Mouse (Mus musculus) frontal cortex, adult 2 months (tissue): ENCODE data around the gene Pdlim7. TPM values are rescaled to one million over a fixed set of nuclear protein-coding genes. Genes with fewer than 3 reads are reported as not detected.

Experiments
- polyA plus RNA-seq: library from polyadenylated mRNA; depleted of rRNA; stranded (reverse); fragments of >200 nt; gene quantifications from 2 replicates; pipeline ENCODE4 v1.2.3, GENCODE M21; 2012; rRNA removed

The Pdlim7 gene
- polyA plus RNA-seq, 1 experiment: 174 TPM

Other genes starting within 250 kb of the Pdlim7 start
- gene Prelid1, start 193.2 kb downstream of the Pdlim7 start, polyA plus RNA-seq: 145 and 163 TPM in 2 replicates
- gene Rab24, start 191.7 kb downstream of the Pdlim7 start, polyA plus RNA-seq: 142 and 148 TPM in 2 replicates
- gene Mxd3, start 183.9 kb downstream of the Pdlim7 start, polyA plus RNA-seq: 1.3 and 1.5 TPM in 2 replicates
- 52.9 and 57.3 TPM in 2 replicates for gene Lman2, start 150.9 kb downstream of the Pdlim7 start, polyA plus RNA-seq
- gene Rgs14, start 143.9 kb downstream of the Pdlim7 start, polyA plus RNA-seq: 32.8 and 44.1 TPM in 2 replicates
- 0.54 and 0.55 TPM in 2 replicates for gene Slc34a1, start 115.5 kb downstream of the Pdlim7 start, polyA plus RNA-seq
- 0.34 and 0.42 TPM in 2 replicates for gene Pfn3, start 98.4 kb downstream of the Pdlim7 start, polyA plus RNA-seq
- gene F12, start 86.9 kb downstream of the Pdlim7 start, polyA plus RNA-seq: 0.57 and 0.82 TPM in 2 replicates
- gene Grk6, start 68.6 kb downstream of the Pdlim7 start, polyA plus RNA-seq: 70.6 and 74.3 TPM in 2 replicates
- 67.1 and 81.0 TPM in 2 replicates for gene Prr7, start 49.4 kb downstream of the Pdlim7 start, polyA plus RNA-seq
- 366 and 391 TPM in 2 replicates for gene Dbn1, start 25.6 kb downstream of the Pdlim7 start, polyA plus RNA-seq
- gene Dok3, start 15.6 kb upstream of the Pdlim7 start, polyA plus RNA-seq: 14.7 and 19.6 TPM in 2 replicates
- gene Ddx41, start 23.0 kb upstream of the Pdlim7 start, polyA plus RNA-seq: 83.9 and 92.8 TPM in 2 replicates
- 171 and 177 TPM in 2 replicates for gene Fam193b, start 57.4 kb upstream of the Pdlim7 start, polyA plus RNA-seq
- gene Tmed9, start 60.1 kb upstream of the Pdlim7 start, polyA plus RNA-seq: 97.8 and 113 TPM in 2 replicates
- gene B4galt7, start 86.2 kb upstream of the Pdlim7 start, polyA plus RNA-seq: 30.3 and 33.1 TPM in 2 replicates
- gene Caml, start 109.3 kb upstream of the Pdlim7 start, polyA plus RNA-seq: 67.9 and 74.5 TPM in 2 replicates
- 51.7 and 54.2 TPM in 2 replicates for gene Ddx46, start 121.4 kb upstream of the Pdlim7 start, polyA plus RNA-seq
- gene B230219D22Rik, start 179.4 kb upstream of the Pdlim7 start, polyA plus RNA-seq: 63.2 and 66.6 TPM in 2 replicates
- 63.7 and 67.2 TPM in 2 replicates for gene Txndc15, start 201.0 kb upstream of the Pdlim7 start, polyA plus RNA-seq
- 28.2 and 30.1 TPM in 2 replicates for gene Pcbd2, start 213.7 kb upstream of the Pdlim7 start, polyA plus RNA-seq